ENCODE assay signal across 12 mouse cellular contexts in the genomic region with DNA sequence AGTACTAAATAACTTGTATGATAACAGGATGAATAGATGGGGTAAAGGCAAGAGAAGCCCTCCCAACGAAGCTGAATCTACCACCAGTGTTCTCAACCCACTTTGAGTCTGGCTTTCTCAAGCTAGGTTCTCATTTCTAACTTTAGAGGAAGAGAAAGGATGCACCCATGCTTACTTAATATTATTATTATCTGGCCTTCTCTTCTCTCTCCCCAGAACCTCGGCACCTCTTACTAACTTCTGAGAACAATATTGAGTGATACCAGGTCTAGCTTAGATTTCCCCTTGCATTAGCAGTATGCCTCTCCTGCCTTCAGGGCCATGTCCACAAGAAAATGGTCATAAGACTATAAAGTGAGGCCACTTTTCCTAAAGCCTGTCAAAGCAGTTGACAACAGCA.
"Had no signal": no experiment of that assay in that cellular context is flagged by ENCODE, and none has a peak within 500 bp of the region (broad histone marks: within the 10 kb centered on the region; RNA-seq: fewer than 3 reads in every experiment).

No protein-coding gene starts in this region.

- H3K4me1 ChIP-seq: limb, embryonic 12.5 days; midbrain, embryonic 10.5 days had no signal

- ATAC-seq: midbrain, embryonic 16.5 days had no signal

- H3K4me3 ChIP-seq: limb, embryonic 12.5 days; liver, embryonic 15.5 days; midbrain, embryonic 10.5 days had no signal

- H3K9me3 ChIP-seq: limb, embryonic 12.5 days; liver, embryonic 15.5 days; midbrain, embryonic 10.5 days had no signal

- H3K27me3 ChIP-seq: limb, embryonic 12.5 days; liver, embryonic 15.5 days had no signal

- H3K27ac ChIP-seq: limb, embryonic 12.5 days; liver, embryonic 15.5 days; midbrain, embryonic 10.5 days had no signal

- H3K9ac ChIP-seq: limb, embryonic 12.5 days; liver, embryonic 15.5 days had no signal

- H3K4me2 ChIP-seq: limb, embryonic 12.5 days; liver, embryonic 15.5 days had no signal

- DNase-seq: kidney, adult 18-20 months; kidney, postnatal 14 days; layer of hippocampus, adult 9-11 months; layer of hippocampus, postnatal 36 days; liver; lung, adult 2 months; right cerebral cortex, postnatal 14 days; thymus, postnatal 4 days had no signal
